Mouse (Mus musculus) liver, postnatal 0 days (tissue): ENCODE results near the gene Sdk2.

Experiments
- CTCF ChIP-seq: sonication (generic); IDR thresholded peaks from 2 replicates; pipeline ENCODE4 v1.5.1; 2016; ENCODE audit warnings: antibody characterized with exemption, low read depth
- EP300 ChIP-seq: IDR thresholded peaks from 2 replicates; pipeline ENCODE4 v1.6.1; 2016; ENCODE audit warnings: antibody characterized with exemption, low read depth, mild to moderate bottlenecking

- TF ChIP-seq CTCF: no peak
- no peak for TF ChIP-seq EP300
These were observed 336.9 kb downstream of the Sdk2 start for GRCm38 (mm10) chr11:113729917-113730316.
